Mouse (Mus musculus) MEL (cell line): ENCODE measurements around the gene Rassf8. TPM values are rescaled to one million over a fixed set of nuclear protein-coding genes. Genes with fewer than 3 reads are reported as not detected.

ENCODE experiments used
- DNase-seq: peaks from one replicate; pipeline ENCODE4 v3.0.0; 2011; ENCODE audit warnings: low read depth, low spot score
- H3K27ac ChIP-seq: 2 replicates; pipeline ENCODE4 v1.5.1; 2012; ENCODE audit warnings: low read depth, mild to moderate bottlenecking, control low read depth, low read length, moderate library complexity; ENCODE audit not compliant: control insufficient read depth
- H3K27me3 ChIP-seq, 2 experiments: fragments of 150-350 bp in 1 of 2; sonication (generic) in 1 of 2; 2 replicates each; pipeline ENCODE4 v1.6.1; 2012; ENCODE audit warnings: low read length in 2 of 2, mild to moderate bottlenecking in 2 of 2, improper control_type of control experiment in 1 of 2, moderate library complexity in 1 of 2; ENCODE audit not compliant: insufficient read depth in 2 of 2, control insufficient read depth in 1 of 2
- H3K36me3 ChIP-seq, 2 experiments: 2 replicates each; pipeline ENCODE4 v1.6.1; 2012 to 2014; ENCODE audit warnings: low read length in 2 of 2, improper control_type of control experiment in 1 of 2, inconsistent platforms in 1 of 2, mild to moderate bottlenecking in 1 of 2; ENCODE audit not compliant: insufficient read depth in 2 of 2, control insufficient read depth in 1 of 2
- H3K4me1 ChIP-seq, 2 experiments: fragments of 150-350 bp in 1 of 2; sonication (generic) in 1 of 2; 2 replicates each; pipeline ENCODE4 v1.6.1; 2012; ENCODE audit warnings: low read length in 2 of 2, improper control_type of control experiment in 1 of 2, mild to moderate bottlenecking in 1 of 2; ENCODE audit not compliant: insufficient read depth in 2 of 2, control insufficient read depth in 1 of 2
- H3K4me3 ChIP-seq, 2 experiments: fragments of 150-350 bp in 1 of 2; sonication (generic) in 1 of 2; 2 replicates each; pipeline ENCODE4 v1.5.1; 2012; ENCODE audit warnings: low read depth in 2 of 2, low read length in 2 of 2, mild to moderate bottlenecking in 2 of 2, moderate library complexity in 2 of 2, control low read depth in 1 of 2, improper control_type of control experiment in 1 of 2; ENCODE audit not compliant: control insufficient read depth in 1 of 2, insufficient read depth in 1 of 2
- H3K79me2 ChIP-seq: 2 replicates; pipeline ENCODE4 v1.6.1; 2012; ENCODE audit warnings: mild to moderate bottlenecking, low read length, moderate library complexity; ENCODE audit not compliant: control insufficient read depth, poor library complexity, insufficient read depth
- H3K9ac ChIP-seq: 2 replicates; pipeline ENCODE4 v1.6.1; 2012; ENCODE audit warnings: low read depth, mild to moderate bottlenecking, control low read depth, low read length, moderate library complexity; ENCODE audit not compliant: control insufficient read depth, poor library complexity, severe bottlenecking
- H3K9me3 ChIP-seq: fragments of 150-350 bp; sonication (generic); replicated peaks from 2 replicates; pipeline ENCODE4 v1.6.1; 2012; ENCODE audit warnings: mild to moderate bottlenecking, low read length, improper control_type of control experiment, moderate library complexity; ENCODE audit not compliant: insufficient read depth
- CHD2 ChIP-seq: IDR thresholded peaks from 2 replicates; pipeline ENCODE4 v1.6.1; 2011; ENCODE audit warnings: low read length, improper control_type of control experiment
- CTCF ChIP-seq, 3 experiments: IDR thresholded peaks in 2 of 3; conservative IDR thresholded peaks in 1 of 3; 2 replicates each; pipeline ENCODE4 v1.5.1; 2011 to 2012; ENCODE audit warnings: low read length in 3 of 3, low read depth in 2 of 3, mild to moderate bottlenecking in 2 of 3, improper control_type of control experiment in 1 of 3, inconsistent platforms in 1 of 3, mixed read lengths in 1 of 3, moderate library complexity in 1 of 3; ENCODE audit not compliant: control insufficient read depth in 1 of 3, insufficient read depth in 1 of 3, poor library complexity in 1 of 3, severe bottlenecking in 1 of 3
- E2F4 ChIP-seq: IDR thresholded peaks from 2 replicates; pipeline ENCODE4 v1.6.1; 2011; ENCODE audit warnings: low read depth, low read length, improper control_type of control experiment, borderline replicate concordance
- GABPA ChIP-seq: IDR thresholded peaks from 2 replicates; pipeline ENCODE4 v1.6.1; 2012; ENCODE audit warnings: low read depth, mild to moderate bottlenecking, inconsistent platforms, low read length, improper control_type of control experiment, moderate library complexity
- HCFC1 ChIP-seq: IDR thresholded peaks from 2 replicates; pipeline ENCODE4 v1.6.1; 2012; ENCODE audit warnings: low read depth, mild to moderate bottlenecking, inconsistent platforms, low read length, improper control_type of control experiment, moderate library complexity
- KAT2A ChIP-seq: conservative IDR thresholded peaks from 2 replicates; pipeline ENCODE4 v1.6.1; 2012; ENCODE audit warnings: low read depth, low read length, improper control_type of control experiment, inconsistent platforms
- MAZ ChIP-seq: IDR thresholded peaks from 2 replicates; pipeline ENCODE4 v1.6.1; 2012; ENCODE audit warnings: low read depth, mild to moderate bottlenecking, inconsistent platforms, low read length, improper control_type of control experiment
- MEF2A ChIP-seq: IDR thresholded peaks from 2 replicates; pipeline ENCODE4 v1.6.1; 2014; ENCODE audit warnings: low read depth, mild to moderate bottlenecking, inconsistent platforms, low read length, improper control_type of control experiment; ENCODE audit not compliant: poor library complexity, insufficient replicate concordance, severe bottlenecking; ENCODE audit errors: extremely low read depth
- MYB ChIP-seq: IDR thresholded peaks from 2 replicates; pipeline ENCODE4 v1.6.1; 2011; ENCODE audit warnings: mild to moderate bottlenecking, low read depth, low read length, improper control_type of control experiment
- NELFE ChIP-seq: IDR thresholded peaks from 2 replicates; pipeline ENCODE4 v1.6.1; 2011; ENCODE audit warnings: low read depth, low read length, improper control_type of control experiment
- POLR2AphosphoS5 ChIP-seq: IDR thresholded peaks from 2 replicates; pipeline ENCODE4 v1.6.1; 2012; ENCODE audit warnings: low read depth, borderline replicate concordance, mild to moderate bottlenecking, inconsistent platforms, low read length, moderate library complexity, mixed read lengths
- RCOR1 ChIP-seq: IDR thresholded peaks from 2 replicates; pipeline ENCODE4 v1.6.1; 2012; ENCODE audit warnings: low read depth, mild to moderate bottlenecking, inconsistent platforms, low read length, improper control_type of control experiment
- SIN3A ChIP-seq: IDR thresholded peaks from 2 replicates; pipeline ENCODE4 v1.6.1; 2012; ENCODE audit warnings: low read length, improper control_type of control experiment, inconsistent platforms
- SMC3 ChIP-seq: IDR thresholded peaks from 2 replicates; pipeline ENCODE4 v1.6.1; 2011; ENCODE audit warnings: low read depth, low read length, improper control_type of control experiment
- TBP ChIP-seq: IDR thresholded peaks from 2 replicates; pipeline ENCODE4 v1.8.0; 2011; ENCODE audit warnings: low read depth, low read length, improper control_type of control experiment
- ZC3H11A ChIP-seq: IDR thresholded peaks from 2 replicates; pipeline ENCODE4 v1.6.1; 2012; ENCODE audit warnings: low read depth, mild to moderate bottlenecking, inconsistent platforms, low read length, improper control_type of control experiment
- ZMIZ1 ChIP-seq: IDR thresholded peaks from 2 replicates; pipeline ENCODE4 v1.6.1; 2012; ENCODE audit warnings: low read depth, mild to moderate bottlenecking, inconsistent platforms, low read length, improper control_type of control experiment, moderate library complexity
- ZNF384 ChIP-seq: IDR thresholded peaks from 2 replicates; pipeline ENCODE4 v1.6.1; 2012; ENCODE audit warnings: low read depth, mild to moderate bottlenecking, inconsistent platforms, low read length, improper control_type of control experiment
- polyA plus RNA-seq, 2 experiments: library from polyadenylated mRNA; stranded (reverse) in 1 of 2; unstranded in 1 of 2; fragments of >175 nt in 1 of 2; fragments of >200 nt in 1 of 2; gene quantifications; 2 replicates each; pipeline versions ENCODE4 v1.2.1 to v1.2.4; 2012; ENCODE audit warnings: low replicate concordance in 2 of 2, low read depth in 1 of 2; ENCODE audit not compliant: insufficient read length in 2 of 2, insufficient read depth in 1 of 2, missing spikeins in 1 of 2
- total RNA-seq: library from RNA; depleted of rRNA; stranded (reverse); fragments of 300-350 nt; gene quantifications from 2 replicates; pipeline ENCODE4 v1.2.3, GENCODE M21; 2012

Gene Rassf8
- total and polyA plus RNA-seq, 3 experiments = not detected

DNA sequence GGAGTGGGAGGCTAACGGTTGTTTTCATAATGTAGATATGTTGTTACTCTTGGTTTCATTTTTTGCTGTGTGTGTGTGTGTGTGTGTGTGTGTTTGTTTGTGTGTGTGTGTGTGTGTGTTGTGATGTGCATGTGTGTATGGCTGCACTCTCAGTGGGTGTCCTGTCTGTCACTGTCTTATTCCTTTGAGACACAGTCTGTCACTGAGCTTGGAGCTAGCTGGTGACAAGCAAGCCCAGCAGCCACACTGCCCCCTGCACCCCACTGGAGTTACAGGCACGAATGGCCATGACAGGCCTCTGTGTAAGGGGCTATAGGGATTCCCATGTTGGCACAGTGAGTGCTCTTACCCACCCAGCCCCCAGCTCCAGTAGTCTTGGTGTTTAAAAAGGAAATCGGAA, 51.1 kb downstream of the Rassf8 start:
- DNase-seq = no peak
- H3K4me1 ChIP-seq = no peaks in the 10 kb centered on the region
- H3K36me3 ChIP-seq = no peaks in the 10 kb centered on the region
- no peak overlapping the region for H3K4me3 ChIP-seq
- TF ChIP-seq ZNF384 (no peak), RCOR1 (no peak), TBP (no peak), KAT2A (no peak), NELFE (no peak), SIN3A (no peak), MYB (no peak), E2F4 (no peak), SMC3 (no peak), CHD2 (no peak), CTCF (IDR thresholded peaks at IDR 0.05 in 2 of 3, conservative IDR thresholded peaks at IDR 0.05 in 1 of 3; ENCODE audit: control insufficient read depth in 1 of 3, insufficient read depth in 1 of 3, low read depth in 2 of 3, low read length in 3 of 3, poor library complexity in 1 of 3, severe bottlenecking in 1 of 3) (no peak)
- H3K9ac ChIP-seq = no peak overlapping the region
- H3K9me3 ChIP-seq = no peaks in the 10 kb centered on the region
- H3K27ac ChIP-seq = no peak overlapping the region
- no peaks in the 10 kb centered on the region for H3K79me2 ChIP-seq
- no peaks in the 10 kb centered on the region for H3K27me3 ChIP-seq

DNA sequence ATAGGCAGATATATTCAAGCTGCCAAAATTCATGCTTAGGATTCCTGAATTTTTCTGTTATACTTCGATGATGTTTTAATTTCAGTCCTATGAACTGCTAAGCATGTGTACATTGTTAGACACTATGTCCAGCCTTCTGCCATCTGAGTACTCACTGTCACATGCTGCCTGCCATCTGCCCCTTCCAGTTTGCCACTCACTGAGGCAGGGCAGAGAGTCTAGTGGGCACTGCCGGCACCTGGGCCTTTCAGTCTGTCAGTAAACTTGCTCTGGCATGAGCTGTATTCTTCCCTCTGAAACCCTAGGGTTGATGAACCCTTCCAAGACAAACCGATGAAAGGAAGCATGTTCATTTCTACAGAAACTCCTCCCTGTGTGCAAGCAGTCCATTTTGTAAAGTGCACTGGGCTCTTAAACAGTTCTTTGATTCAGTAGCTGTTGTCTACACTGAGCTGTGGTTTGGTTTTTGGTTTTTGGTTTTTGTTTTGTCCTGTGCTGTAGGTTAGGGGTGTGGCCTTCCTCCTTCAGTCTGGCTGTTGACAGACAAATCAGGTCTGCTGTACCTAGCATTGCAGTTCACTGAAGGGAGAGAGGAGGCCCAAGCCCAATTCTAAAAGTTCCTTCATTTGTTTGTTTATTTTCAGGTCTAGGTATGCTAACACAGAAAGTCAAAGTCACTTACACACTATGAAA, 55.4 kb downstream of the Rassf8 start:
- Histone ChIP-seq H3K36me3 (no peaks in the 10 kb centered on the region), H3K4me1 (no peaks in the 10 kb centered on the region; a peak in 1 of 4 replicates), H3K9ac (no peak overlapping the region), H3K79me2 (no peaks in the 10 kb centered on the region), H3K4me3 (no peak overlapping the region), H3K9me3 (no peaks in the 10 kb centered on the region), H3K27ac (no peak overlapping the region), H3K27me3 (no peaks in the 10 kb centered on the region)
- DNase-seq = no peak
- TF ChIP-seq CTCF (IDR thresholded peaks at IDR 0.05 in 2 of 3, conservative IDR thresholded peaks at IDR 0.05 in 1 of 3; ENCODE audit: control insufficient read depth in 1 of 3, insufficient read depth in 1 of 3, low read depth in 2 of 3, low read length in 3 of 3, poor library complexity in 1 of 3, severe bottlenecking in 1 of 3) = no peak
- no peak for TF ChIP-seq MAZ
- TF ChIP-seq ZC3H11A = no peak
- no peak for TF ChIP-seq NELFE
- TF ChIP-seq HCFC1 = no peak
- TF ChIP-seq MEF2A = no peak
- TF ChIP-seq ZMIZ1 = no peak
- TF ChIP-seq GABPA = no peak
- no peak for TF ChIP-seq POLR2AphosphoS5
